Mouse (Mus musculus) gastrocnemius, postnatal 14 days (tissue): ENCODE data around the gene Rnf149. TPM values are rescaled to one million over a fixed set of nuclear protein-coding genes. Genes with fewer than 3 reads are reported as not detected.

ENCODE experiments used
- total RNA-seq, 2 experiments: library from RNA; stranded (reverse); gene quantifications; 2 replicates each; pipeline ENCODE4 v1.2.3; 2021

Gene Rnf149
- total RNA-seq, 2 experiments from 2014 or later, result 8.3 to 8.5 TPM

Other genes with a start within 250 kb of the Rnf149 start
- gene Rpl31, start 209.6 kb downstream of the Rnf149 start, total RNA-seq, result 100 to 1,000 TPM; 642 to 745 TPM
- 1 to 10 TPM; 6.7 to 7.0 TPM for gene Tbc1d8, start 98.7 kb downstream of the Rnf149 start, total RNA-seq
- gene Cnot11, start 42.4 kb downstream of the Rnf149 start, total RNA-seq, result 10 to 100 TPM; 15.7 to 16.6 TPM
- under 1 TPM; 0.06 to 0.07 TPM for gene Creg2, start 74.1 kb upstream of the Rnf149 start, total RNA-seq
- under 1 TPM; 0.10 to 0.18 TPM for gene Rfx8, start 143.6 kb upstream of the Rnf149 start, total RNA-seq
- gene Gm3646, start 227.9 kb upstream of the Rnf149 start, total RNA-seq, result 1 to 10 TPM; 1.6 to 2.2 TPM